In the genomic region with DNA sequence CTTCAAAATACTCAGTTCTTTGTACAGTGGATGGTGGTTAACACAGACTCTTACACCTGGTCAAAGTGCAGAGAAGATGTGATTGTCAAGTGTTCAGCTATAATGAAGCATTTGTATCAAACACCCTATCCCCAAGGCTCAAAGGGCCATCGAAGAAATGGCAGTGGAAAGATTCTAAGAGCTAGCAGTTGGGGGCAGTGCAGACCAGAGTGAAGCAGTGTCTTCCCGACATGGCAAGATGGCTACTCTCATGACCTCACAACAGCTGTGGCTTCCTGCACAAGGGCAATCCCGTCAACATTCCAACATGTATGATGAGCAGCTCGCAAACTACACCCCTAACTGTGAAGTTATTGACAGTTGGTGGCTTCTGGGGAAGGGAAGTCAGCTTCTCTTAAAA, we compare ENCODE assay signal across 12 mouse cellular contexts.
DNase-seq lines count a peak whose midpoint lies in the region; ATAC-seq and TF ChIP-seq lines count a peak whose summit lies in the region.
"Had no signal": no experiment of that assay in that cellular context is flagged by ENCODE, and none has a peak within 500 bp of the region (broad histone marks: within the 10 kb centered on the region; RNA-seq: fewer than 3 reads in every experiment).

No protein-coding gene starts in this region.

- no peak for ATAC-seq in kidney, postnatal 0 days (replicated peaks; ENCODE audit: low FRiP score, low read depth)
- ATAC-seq in limb, embryonic 11.5 days (ENCODE audit: insufficient number of reproducible peaks, low FRiP score, low TSS enrichment, low read depth), result no peak

- no peak overlapping the region for H3K4me2 ChIP-seq in kidney, postnatal 0 days (ENCODE audit: low read length)
- no peak overlapping the region for H3K4me2 ChIP-seq in limb, embryonic 11.5 days (ENCODE audit: low read depth, severe bottlenecking)
- H3K4me2 ChIP-seq: hindbrain, embryonic 15.5 days; limb, embryonic 12.5 days; neural tube, embryonic 13.5 days had no signal

- H3K27ac ChIP-seq in kidney, postnatal 0 days, result no peak overlapping the region
- H3K27ac ChIP-seq in ES-E14 (ENCODE audit: insufficient read depth, low read depth, low read length, poor library complexity, severe bottlenecking), result no peak overlapping the region
- H3K27ac ChIP-seq in limb, embryonic 11.5 days (replicated peaks; ENCODE audit: low read depth, low read length), result no peak overlapping the region
- H3K27ac ChIP-seq: hindbrain, embryonic 15.5 days; limb, embryonic 12.5 days; midbrain, embryonic 10.5 days; neural tube, embryonic 13.5 days had no signal

- peak; percentile 44 for TF ChIP-seq CTCF in kidney, postnatal 0 days (IDR thresholded peaks at IDR 0.05; ENCODE audit: low read depth)

- H3K27me3 ChIP-seq in kidney, postnatal 0 days (ENCODE audit: insufficient read depth, low read length), result no peaks in the 10 kb centered on the region
- no peaks in the 10 kb centered on the region for H3K27me3 ChIP-seq in limb, embryonic 11.5 days (ENCODE audit: control insufficient read depth, insufficient read depth, low read length)
- H3K27me3 ChIP-seq: hindbrain, embryonic 15.5 days; limb, embryonic 12.5 days; neural tube, embryonic 13.5 days had no signal

- no peaks in the 10 kb centered on the region for H3K9me3 ChIP-seq in kidney, postnatal 0 days (replicated peaks; ENCODE audit: low read length)
- H3K9me3 ChIP-seq in ES-E14 (ENCODE audit: control insufficient read depth, insufficient read depth, low read depth, low read length), result no peaks in the 10 kb centered on the region
- H3K9me3 ChIP-seq in limb, embryonic 11.5 days (ENCODE audit: control insufficient read depth, low read length), result no peaks in the 10 kb centered on the region
- H3K9me3 ChIP-seq: hindbrain, embryonic 15.5 days; limb, embryonic 12.5 days; midbrain, embryonic 10.5 days; neural tube, embryonic 13.5 days had no signal

- WGBS in kidney, postnatal 0 days, result 65% methylated on average over 4 of the region's 4 CpGs
- 63% methylated on average over 4 of the region's 4 CpGs for WGBS in limb, embryonic 11.5 days

- H3K4me3 ChIP-seq in kidney, postnatal 0 days (replicated peaks; ENCODE audit: low read depth, low read length), result no peak overlapping the region
- no peak overlapping the region for H3K4me3 ChIP-seq in ES-E14 (ENCODE audit: insufficient read depth in 1 of 2, low read depth in 1 of 2, low read length in 2 of 2, poor library complexity in 1 of 2, severe bottlenecking in 1 of 2)
- H3K4me3 ChIP-seq in limb, embryonic 11.5 days (ENCODE audit: low read depth, low read length), result no peak overlapping the region
- H3K4me3 ChIP-seq: hindbrain, embryonic 15.5 days; limb, embryonic 12.5 days; midbrain, embryonic 10.5 days; neural tube, embryonic 13.5 days had no signal

- H3K36me3 ChIP-seq in kidney, postnatal 0 days (ENCODE audit: insufficient read depth, low read length), result no peaks in the 10 kb centered on the region
- no peaks in the 10 kb centered on the region for H3K36me3 ChIP-seq in ES-E14 (ENCODE audit: control insufficient read depth, insufficient read depth, low read length, poor library complexity, severe bottlenecking)
- no peaks in the 10 kb centered on the region for H3K36me3 ChIP-seq in limb, embryonic 11.5 days (ENCODE audit: control insufficient read depth, insufficient read depth, low read length)
- H3K36me3 ChIP-seq: hindbrain, embryonic 15.5 days; limb, embryonic 12.5 days; midbrain, embryonic 10.5 days; neural tube, embryonic 13.5 days had no signal

- in situ Hi-C loops in ES-E14 (cut with MboI; ENCODE audit: low sequenced_read_pairs in 2 of 2, unreplicated experiment in 2 of 2), result no loop called here

- no peak for DNase-seq in kidney, postnatal 0 days (ENCODE audit: low spot score)
- no peak for DNase-seq in kidney, postnatal 14 days
- DNase-seq in ES-E14 (ENCODE audit: low read depth, low spot score), result peak; percentile 4
- DNase-seq in ZHBTc4 (ENCODE audit: low read depth, low spot score), result peak; percentile 20
- DNase-seq in limb, embryonic 11.5 days (ENCODE audit: low spot score), result peak; percentile 25
- DNase-seq in spleen, postnatal 10 days (ENCODE audit: low spot score in 2 of 2), result no peak
- no peak for DNase-seq in ovary, postnatal 36 days (ENCODE audit: low spot score)
- DNase-seq: kidney, postnatal 4 days had no signal

- H3K9ac ChIP-seq in kidney, postnatal 0 days (ENCODE audit: low read depth, low read length), result no peak overlapping the region
- no peak overlapping the region for H3K9ac ChIP-seq in ES-E14 (ENCODE audit: insufficient read depth, low read depth, low read length, poor library complexity, severe bottlenecking)
- no peak overlapping the region for H3K9ac ChIP-seq in limb, embryonic 11.5 days (ENCODE audit: low read length)
- H3K9ac ChIP-seq: hindbrain, embryonic 15.5 days; limb, embryonic 12.5 days; neural tube, embryonic 13.5 days had no signal

- no peaks in the 10 kb centered on the region for H3K4me1 ChIP-seq in kidney, postnatal 0 days (replicated peaks; ENCODE audit: insufficient read depth, low read length)
- H3K4me1 ChIP-seq in ES-E14 (ENCODE audit: control insufficient read depth in 2 of 2, insufficient read depth in 2 of 2, low read length in 2 of 2, poor library complexity in 1 of 2), result no peaks in the 10 kb centered on the region
- H3K4me1 ChIP-seq in limb, embryonic 11.5 days (ENCODE audit: control insufficient read depth, insufficient read depth, low read length), result no peaks in the 10 kb centered on the region
- H3K4me1 ChIP-seq: hindbrain, embryonic 15.5 days; neural tube, embryonic 13.5 days had no signal

TF ChIP-seq in ES-E14, 5 proteins besides CTCF, POLR2A, EP300 and RAD21:
- TF ChIP-seq CHD2 (IDR thresholded peaks at IDR 0.05; ENCODE audit: low read depth, low read length) (no peak), HCFC1 (IDR thresholded peaks at IDR 0.05; ENCODE audit: borderline replicate concordance, insufficient read depth, low read length) (no peak)

Comparison
In these comparisons a context has a peak if more than half of its experiments do, and no peak if none do; other contexts are left out.
1. DNase-seq: peak in ES-E14 (single experiment), ZHBTc4 (single experiment) and limb, embryonic 11.5 days (single experiment); none in kidney, postnatal 0 days (single experiment), kidney, postnatal 14 days (single experiment), spleen, postnatal 10 days (0 of 2) and ovary, postnatal 36 days (single experiment).